Mouse (Mus musculus) neural tube, embryonic 12.5 days (tissue): ENCODE data around the gene Golm1. TPM values are rescaled to one million over a fixed set of nuclear protein-coding genes. Genes with fewer than 3 reads are reported as not detected.

Experiments used
- ATAC-seq: fragments of 200-750 bp; cut with Nextera tagmentation; 2 replicates; pipeline ENCODE4 v1.8.0; 2017; ENCODE audit warnings: low read depth, mild to moderate bottlenecking, moderate TSS enrichment, moderate library complexity; ENCODE audit not compliant: low FRiP score
- H3K27ac ChIP-seq: fragments of 300-500 bp; sonication (generic); 2 replicates; pipeline ENCODE4 v1.5.1; 2016
- H3K27me3 ChIP-seq: fragments of 300-500 bp; sonication (generic); replicated peaks from 2 replicates; pipeline ENCODE4 v1.6.1; 2016; ENCODE audit warnings: mild to moderate bottlenecking
- H3K36me3 ChIP-seq: fragments of 300-500 bp; sonication (generic); 2 replicates; pipeline ENCODE4 v1.6.1; 2016; ENCODE audit warnings: mild to moderate bottlenecking
- H3K4me1 ChIP-seq: fragments of 300-500 bp; sonication (generic); 2 replicates; pipeline ENCODE4 v1.6.1; 2016
- H3K4me2 ChIP-seq: fragments of 300-500 bp; sonication (generic); replicated peaks from 2 replicates; pipeline ENCODE4 v1.6.1; 2016; ENCODE audit warnings: mild to moderate bottlenecking
- H3K4me3 ChIP-seq: fragments of 300-500 bp; sonication (generic); 2 replicates; pipeline ENCODE4 v1.5.1; 2016
- H3K9ac ChIP-seq: fragments of 300-500 bp; sonication (generic); 2 replicates; pipeline ENCODE4 v1.6.1; 2016; ENCODE audit warnings: mild to moderate bottlenecking
- H3K9me3 ChIP-seq: fragments of 300-500 bp; sonication (generic); 2 replicates; pipeline ENCODE4 v1.6.1; 2016; ENCODE audit warnings: mild to moderate bottlenecking
- WGBS: fragments of 180-500 bp; shearing (Covaris S2); methylation state at CpG from one replicate; pipeline ENCODE4 v1.1.7; 2016; 5-methylcytosine and 5-hydroxymethylcytosine counted together
- polyA plus RNA-seq: library from polyadenylated mRNA; unstranded; fragments of >200 nt; fragmentation: Nextera tagmentation; extraction: Ambion mirVana; gene quantifications from 2 replicates; pipeline ENCODE4 v1.2.1, GENCODE M21; 2016

The Golm1 gene
- polyA plus RNA-seq, 1 experiment from 2014 or later = 105 TPM

GRCm38 (mm10) chr13:59640178-59640440 lies 35.5 kb downstream of the Golm1 start:
- peaks cover 78% of the 10 kb centered on the region for H3K36me3 ChIP-seq

GRCm38 (mm10) chr13:59639368-59640177 lies 36.0 kb downstream of the Golm1 start:
- Histone ChIP-seq H3K36me3 (peaks cover 79% of the 10 kb centered on the region), H3K4me3 (no peak overlapping the region), H3K4me1 (no peaks in the 10 kb centered on the region), H3K27ac (no peak overlapping the region), H3K4me2 (no peak overlapping the region), H3K9ac (no peak overlapping the region), H3K27me3 (no peaks in the 10 kb centered on the region), H3K9me3 (no peaks in the 10 kb centered on the region)
- no peak for ATAC-seq
- WGBS = 91% methylated on average over 16 of the region's 16 CpGs

More at GRCm38 (mm10) chr13:59640178-59640440, 35.5 kb downstream of the Golm1 start:
- Histone ChIP-seq H3K4me2 (no peak overlapping the region), H3K9ac (no peak overlapping the region), H3K4me1 (no peaks in the 10 kb centered on the region), H3K4me3 (no peak overlapping the region), H3K27me3 (no peaks in the 10 kb centered on the region), H3K27ac (no peak overlapping the region), H3K9me3 (no peaks in the 10 kb centered on the region)
- WGBS = 93% methylated on average over 6 of the region's 6 CpGs
- no peak for ATAC-seq

- Histone ChIP-seq H3K9me3 (no peaks in the 10 kb centered on the region), H3K4me3 (no peak overlapping the region), H3K27me3 (no peaks in the 10 kb centered on the region), H3K9ac (no peak overlapping the region), H3K27ac (no peak overlapping the region), H3K4me2 (no peak overlapping the region), H3K36me3 (peaks cover 91% of the 10 kb centered on the region), H3K4me1 (no peaks in the 10 kb centered on the region)
- ATAC-seq = no peak
- 91% methylated on average over 7 of the region's 7 CpGs for WGBS
Observed at GRCm38 (mm10) chr13:59637800-59638199, 37.8 kb downstream of the Golm1 start.

GRCm38 (mm10) chr13:59634637-59635036 lies 41.0 kb downstream of the Golm1 start:
- Histone ChIP-seq H3K27me3 (no peaks in the 10 kb centered on the region), H3K36me3 (peaks cover 92% of the 10 kb centered on the region), H3K9me3 (no peaks in the 10 kb centered on the region), H3K9ac (no peak overlapping the region), H3K27ac (no peak overlapping the region), H3K4me1 (no peaks in the 10 kb centered on the region), H3K4me3 (no peak overlapping the region), H3K4me2 (no peak overlapping the region)
- 76% methylated on average over 5 of the region's 5 CpGs for WGBS
- ATAC-seq = no peak

GRCm38 (mm10) chr13:59626739-59627138 lies 48.9 kb downstream of the Golm1 start:
- no peak for ATAC-seq
- H3K27me3 ChIP-seq = no peaks in the 10 kb centered on the region
- no peak overlapping the region for H3K4me2 ChIP-seq
- H3K4me1 ChIP-seq = no peaks in the 10 kb centered on the region
- 90% methylated on average over 7 of the region's 7 CpGs for WGBS
- H3K9me3 ChIP-seq = no peaks in the 10 kb centered on the region
- H3K27ac ChIP-seq = no peak overlapping the region
- peaks cover 78% of the 10 kb centered on the region for H3K36me3 ChIP-seq
- H3K4me3 ChIP-seq = no peak overlapping the region
- no peak overlapping the region for H3K9ac ChIP-seq

- H3K27me3 ChIP-seq = no peaks in the 10 kb centered on the region
- no peak overlapping the region for H3K4me3 ChIP-seq
- no peaks in the 10 kb centered on the region for H3K4me1 ChIP-seq
- 93% methylated on average over 5 of the region's 5 CpGs for WGBS
- no peak overlapping the region for H3K27ac ChIP-seq
- ATAC-seq = no peak
- H3K4me2 ChIP-seq = no peak overlapping the region
- no peak overlapping the region for H3K9ac ChIP-seq
- H3K9me3 ChIP-seq = no peaks in the 10 kb centered on the region
- H3K36me3 ChIP-seq = peaks cover 81% of the 10 kb centered on the region
Observed at GRCm38 (mm10) chr13:59624903-59625302, 50.7 kb downstream of the Golm1 start.

GRCm38 (mm10) chr13:59624389-59624788 lies 51.2 kb downstream of the Golm1 start:
- no peak for ATAC-seq
- Histone ChIP-seq H3K4me1 (no peaks in the 10 kb centered on the region), H3K4me3 (no peak overlapping the region), H3K9ac (no peak overlapping the region), H3K27me3 (no peaks in the 10 kb centered on the region), H3K4me2 (no peak overlapping the region), H3K27ac (no peak overlapping the region), H3K9me3 (no peaks in the 10 kb centered on the region), H3K36me3 (peaks cover 79% of the 10 kb centered on the region)
- WGBS = 90% methylated on average over 3 of the region's 3 CpGs

- ATAC-seq = no peak
- peaks cover 81% of the 10 kb centered on the region for H3K36me3 ChIP-seq
Observed at GRCm38 (mm10) chr13:59621643-59622489, 53.7 kb downstream of the Golm1 start.

GRCm38 (mm10) chr13:59618463-59618862 lies 57.1 kb downstream of the Golm1 start:
- 92% methylated on average over 6 of the region's 6 CpGs for WGBS
- Histone ChIP-seq H3K36me3 (peaks cover 73% of the 10 kb centered on the region), H3K27me3 (no peaks in the 10 kb centered on the region), H3K4me2 (no peak overlapping the region), H3K9me3 (no peaks in the 10 kb centered on the region), H3K4me1 (no peaks in the 10 kb centered on the region), H3K27ac (no peak overlapping the region), H3K4me3 (no peak overlapping the region), H3K9ac (no peak overlapping the region)
- no peak for ATAC-seq

More at GRCm38 (mm10) chr13:59621643-59622489, 53.7 kb downstream of the Golm1 start:
- Histone ChIP-seq H3K9me3 (no peaks in the 10 kb centered on the region), H3K4me1 (no peaks in the 10 kb centered on the region), H3K27me3 (no peaks in the 10 kb centered on the region), H3K9ac (no peak overlapping the region), H3K27ac (no peak overlapping the region), H3K4me3 (no peak overlapping the region), H3K4me2 (no peak overlapping the region)
- 90% methylated on average over 7 of the region's 7 CpGs for WGBS

- Histone ChIP-seq H3K4me2 (no peak overlapping the region), H3K9ac (no peak overlapping the region), H3K27ac (no peak overlapping the region), H3K4me3 (no peak overlapping the region), H3K36me3 (peaks cover 64% of the 10 kb centered on the region), H3K4me1 (no peaks in the 10 kb centered on the region), H3K27me3 (no peaks in the 10 kb centered on the region), H3K9me3 (no peaks in the 10 kb centered on the region)
- no peak for ATAC-seq
- WGBS = 83% methylated on average over 4 of the region's 4 CpGs
Observed at GRCm38 (mm10) chr13:59615554-59615953, 60.1 kb downstream of the Golm1 start.

GRCm38 (mm10) chr13:59615152-59615551 lies 60.5 kb downstream of the Golm1 start:
- H3K36me3 ChIP-seq = peaks cover 64% of the 10 kb centered on the region
- H3K27me3 ChIP-seq = no peaks in the 10 kb centered on the region
- H3K4me1 ChIP-seq = no peaks in the 10 kb centered on the region
- no peak overlapping the region for H3K4me3 ChIP-seq
- no peaks in the 10 kb centered on the region for H3K9me3 ChIP-seq
- H3K27ac ChIP-seq = no peak overlapping the region
- ATAC-seq = no peak
- no peak overlapping the region for H3K4me2 ChIP-seq
- WGBS = 69% methylated on average over 4 of the region's 4 CpGs
- H3K9ac ChIP-seq = no peak overlapping the region

- WGBS = 86% methylated on average over 4 of the region's 4 CpGs
- H3K27me3 ChIP-seq = no peaks in the 10 kb centered on the region
- H3K27ac ChIP-seq = no peak overlapping the region
- no peak for ATAC-seq
- H3K9ac ChIP-seq = no peak overlapping the region
- peaks cover 67% of the 10 kb centered on the region for H3K36me3 ChIP-seq
- no peaks in the 10 kb centered on the region for H3K4me1 ChIP-seq
- H3K9me3 ChIP-seq = no peaks in the 10 kb centered on the region
- no peak overlapping the region for H3K4me3 ChIP-seq
- H3K4me2 ChIP-seq = no peak overlapping the region
Observed at GRCm38 (mm10) chr13:59613868-59614267, 61.7 kb downstream of the Golm1 start.
